Mouse (Mus musculus): ENCODE data around the gene Gpr37l1. TPM values are rescaled to one million over a fixed set of nuclear protein-coding genes. Genes with fewer than 3 reads are reported as not detected.

The Gpr37l1 gene
- polyA plus RNA-seq, 1 experiment from 2014 or later: 0.10 TPM

GRCm38 (mm10) chr1:135159556-135160123 lies 7.8 kb downstream of the Gpr37l1 start:
- H3K4me3 ChIP-seq: no peak overlapping the region
- no peak for ATAC-seq (ENCODE audit: borderline replicate concordance, extremely low read depth, low FRiP score, low TSS enrichment)
- whole genome bisulfite sequencing: 57% methylated on average over 11 of the region's 11 CpGs
- H3K9me3 ChIP-seq: no peaks in the 10 kb centered on the region
- peaks cover 6% of the 10 kb centered on the region for H3K4me1 ChIP-seq
- no peak overlapping the region for H3K27ac ChIP-seq
- H3K27me3 ChIP-seq: no peaks in the 10 kb centered on the region
- H3K4me2 ChIP-seq: no peak overlapping the region
- no peak overlapping the region for H3K9ac ChIP-seq
- peaks cover 18% of the 10 kb centered on the region for H3K36me3 ChIP-seq

- 49% methylated on average over 7 of the region's 7 CpGs for WGBS
- no peaks in the 10 kb centered on the region for H3K27me3 ChIP-seq
Observed at GRCm38 (mm10) chr1:135159074-135159473, 8.4 kb downstream of the Gpr37l1 start.

GRCm38 (mm10) chr1:135158633-135159032 lies 8.8 kb downstream of the Gpr37l1 start:
- 69% methylated on average over 5 of the region's 5 CpGs for WGBS
- Histone ChIP-seq H3K9me3 (no peaks in the 10 kb centered on the region), H3K27ac (no peak overlapping the region), H3K27me3 (no peaks in the 10 kb centered on the region), H3K4me3 (no peak overlapping the region), H3K4me1 (peaks cover 14% of the 10 kb centered on the region), H3K36me3 (peaks cover 18% of the 10 kb centered on the region), H3K9ac (no peak overlapping the region), H3K4me2 (no peak overlapping the region)
- no peak; the same call in 1 of the 2 replicates for ATAC-seq (ENCODE audit: borderline replicate concordance, extremely low read depth, low FRiP score, low TSS enrichment)

More at GRCm38 (mm10) chr1:135159074-135159473, 8.4 kb downstream of the Gpr37l1 start:
- no peak for ATAC-seq (ENCODE audit: borderline replicate concordance, extremely low read depth, low FRiP score, low TSS enrichment)
- no peak overlapping the region for H3K27ac ChIP-seq
- peaks cover 18% of the 10 kb centered on the region for H3K36me3 ChIP-seq
- no peak overlapping the region for H3K9ac ChIP-seq
- H3K4me2 ChIP-seq: no peak overlapping the region
- peaks cover 11% of the 10 kb centered on the region for H3K4me1 ChIP-seq
- H3K9me3 ChIP-seq: no peaks in the 10 kb centered on the region
- H3K4me3 ChIP-seq: no peak overlapping the region

- Histone ChIP-seq H3K27me3 (no peaks in the 10 kb centered on the region), H3K9me3 (no peaks in the 10 kb centered on the region), H3K4me3 (no peak overlapping the region), H3K36me3 (peaks cover 18% of the 10 kb centered on the region), H3K4me1 (peaks cover 14% of the 10 kb centered on the region), H3K4me2 (no peak overlapping the region), H3K9ac (no peak overlapping the region), H3K27ac (no peak overlapping the region)
- ATAC-seq (ENCODE audit: borderline replicate concordance, extremely low read depth, low FRiP score, low TSS enrichment): no peak
- 84% methylated on average over 6 of the region's 6 CpGs for WGBS
Observed at GRCm38 (mm10) chr1:135156300-135156699, 11.2 kb downstream of the Gpr37l1 start.

- 2% methylated on average over 14 of the region's 14 CpGs for WGBS
- H3K4me1 ChIP-seq: peaks cover 14% of the 10 kb centered on the region
- peak overlapping the region; percentile 69 for H3K27ac ChIP-seq
- peak overlapping the region; percentile 27 for H3K9ac ChIP-seq
- ATAC-seq (ENCODE audit: borderline replicate concordance, extremely low read depth, low FRiP score, low TSS enrichment): peak; percentile 68; the same call in 1 of the 2 replicates
- no peaks in the 10 kb centered on the region for H3K27me3 ChIP-seq
- H3K4me2 ChIP-seq: peak overlapping the region; percentile 51
- H3K36me3 ChIP-seq: peaks cover 18% of the 10 kb centered on the region
- peak overlapping the region; percentile 25 for H3K4me3 ChIP-seq
- no peaks in the 10 kb centered on the region for H3K9me3 ChIP-seq
Observed at GRCm38 (mm10) chr1:135154411-135154959, 13.0 kb downstream of the Gpr37l1 start.

GRCm38 (mm10) chr1:135154011-135154410 lies 13.5 kb downstream of the Gpr37l1 start:
- 20% methylated on average over 13 of the region's 13 CpGs for WGBS
- Histone ChIP-seq H3K4me1 (peaks cover 12% of the 10 kb centered on the region), H3K27me3 (no peaks in the 10 kb centered on the region), H3K36me3 (peaks cover 18% of the 10 kb centered on the region), H3K4me3 (peak overlapping the region; percentile 25), H3K4me2 (peak overlapping the region; percentile 51), H3K9me3 (no peaks in the 10 kb centered on the region), H3K27ac (peak overlapping the region; percentile 69; the same call in 1 of the 2 replicates), H3K9ac (peak overlapping the region; percentile 27)
- peak; percentile 9; the same call in 1 of the 2 replicates for ATAC-seq (ENCODE audit: borderline replicate concordance, extremely low read depth, low FRiP score, low TSS enrichment)

- no peaks in the 10 kb centered on the region for H3K27me3 ChIP-seq
- no peak overlapping the region for H3K9ac ChIP-seq
- no peak overlapping the region; the same call in 1 of the 2 replicates for H3K4me3 ChIP-seq
- H3K4me1 ChIP-seq: peaks cover 24% of the 10 kb centered on the region
- 56% methylated on average over 5 of the region's 5 CpGs for WGBS
- no peak for ATAC-seq (ENCODE audit: borderline replicate concordance, extremely low read depth, low FRiP score, low TSS enrichment)
- no peaks in the 10 kb centered on the region for H3K36me3 ChIP-seq
- H3K4me2 ChIP-seq: no peak overlapping the region
- no peak overlapping the region; the same call in 1 of the 2 replicates for H3K27ac ChIP-seq
- no peaks in the 10 kb centered on the region for H3K9me3 ChIP-seq
Observed at GRCm38 (mm10) chr1:135148996-135149395, 18.5 kb downstream of the Gpr37l1 start.

GRCm38 (mm10) chr1:135148476-135148875 lies 19.0 kb downstream of the Gpr37l1 start:
- Histone ChIP-seq H3K4me1 (peaks cover 22% of the 10 kb centered on the region), H3K9ac (no peak overlapping the region), H3K4me2 (peak overlapping the region; percentile 91), H3K9me3 (no peaks in the 10 kb centered on the region), H3K4me3 (peak overlapping the region; percentile 89), H3K27ac (no peak overlapping the region), H3K36me3 (no peaks in the 10 kb centered on the region), H3K27me3 (no peaks in the 10 kb centered on the region)
- 64% methylated on average over 4 of the region's 4 CpGs for WGBS
- ATAC-seq (ENCODE audit: borderline replicate concordance, extremely low read depth, low FRiP score, low TSS enrichment): no peak

GRCm38 (mm10) chr1:135147702-135148058 lies 19.8 kb downstream of the Gpr37l1 start:
- H3K4me2 ChIP-seq: peak overlapping the region; percentile 91
- H3K9ac ChIP-seq: peak overlapping the region; percentile 99
- ATAC-seq (ENCODE audit: borderline replicate concordance, extremely low read depth, low FRiP score, low TSS enrichment): 0 out of 2 replicates have a peak, but pooled peaks have one; percentile 2
- peak overlapping the region; percentile 89 for H3K27ac ChIP-seq
- H3K27me3 ChIP-seq: no peaks in the 10 kb centered on the region
- WGBS: 4% methylated on average over 7 of the region's 7 CpGs
- H3K4me1 ChIP-seq: peaks cover 22% of the 10 kb centered on the region
- peak overlapping the region; percentile 89 for H3K4me3 ChIP-seq
- no peaks in the 10 kb centered on the region for H3K36me3 ChIP-seq
- no peaks in the 10 kb centered on the region for H3K9me3 ChIP-seq

- Histone ChIP-seq H3K9me3 (no peaks in the 10 kb centered on the region), H3K27me3 (no peaks in the 10 kb centered on the region), H3K4me1 (peaks cover 22% of the 10 kb centered on the region), H3K27ac (peak overlapping the region; percentile 89), H3K4me2 (peak overlapping the region; percentile 91), H3K4me3 (peak overlapping the region; percentile 89), H3K36me3 (no peaks in the 10 kb centered on the region), H3K9ac (peak overlapping the region; percentile 99)
- 1% methylated on average over 69 of the region's 69 CpGs for WGBS
- ATAC-seq (ENCODE audit: borderline replicate concordance, extremely low read depth, low FRiP score, low TSS enrichment): peak; percentile 77
Observed at GRCm38 (mm10) chr1:135146946-135147701, 20.4 kb downstream of the Gpr37l1 start.

GRCm38 (mm10) chr1:135146077-135146945 lies 21.2 kb downstream of the Gpr37l1 start, which contains the start of gene Arl8a:
Arl8a (plus strand) TSS chr1:135146824.
- H3K27me3 ChIP-seq: no peaks in the 10 kb centered on the region
- under 1% methylated on average over 77 of the region's 78 CpGs for WGBS

More at GRCm38 (mm10) chr1:135146077-135146945, 21.2 kb downstream of the Gpr37l1 start, which contains the start of gene Arl8a:
- Histone ChIP-seq H3K4me3 (peak within 1 kb of the TSS; percentile 89), H3K9ac (peak within 1 kb of the TSS; percentile 99), H3K27ac (peak within 1 kb of the TSS; percentile 89), H3K4me2 (peak within 1 kb of the TSS; percentile 91), H3K9me3 (no peaks in the 10 kb centered on the region), H3K36me3 (no peaks in the 10 kb centered on the region), H3K4me1 (peaks cover 22% of the 10 kb centered on the region)
- peak; percentile 89 for ATAC-seq (ENCODE audit: borderline replicate concordance, extremely low read depth, low FRiP score, low TSS enrichment)

Data from lung, embryonic 15.5 days (tissue).